ENCODE assay signal across 9 mouse cellular contexts in genomic region chr17:71127464-71128110, GRCm38 (mm10). TPM values are rescaled to one million over a fixed set of nuclear protein-coding genes. Genes with fewer than 3 reads are reported as not detected.
DNase-seq lines count a peak whose midpoint lies in the region; ATAC-seq lines count a peak whose summit lies in the region.
"Had no signal": no experiment of that assay in that cellular context is flagged by ENCODE, and none has a peak within 500 bp of the region (broad histone marks: within the 10 kb centered on the region; RNA-seq: fewer than 3 reads in every experiment).

No protein-coding gene starts in this region.

- H3K9me3 ChIP-seq in liver, embryonic 11.5 days (ENCODE audit: control insufficient read depth, low read length), result no peaks in the 10 kb centered on the region
- H3K9me3 ChIP-seq in midbrain, embryonic 15.5 days, result no peaks in the 10 kb centered on the region

- no peak overlapping the region for H3K9ac ChIP-seq in liver, embryonic 11.5 days (ENCODE audit: low read depth, low read length)
- H3K9ac ChIP-seq in midbrain, embryonic 15.5 days, result no peak overlapping the region

- H3K27me3 ChIP-seq in liver, embryonic 11.5 days (replicated peaks; ENCODE audit: control insufficient read depth, insufficient read depth, low read length), result no peaks in the 10 kb centered on the region
- no peaks in the 10 kb centered on the region for H3K27me3 ChIP-seq in midbrain, embryonic 15.5 days (replicated peaks)

- peaks cover 4% of the 10 kb centered on the region for H3K4me1 ChIP-seq in liver, embryonic 11.5 days (replicated peaks; ENCODE audit: control insufficient read depth, insufficient read depth, low read length)
- no peaks in the 10 kb centered on the region for H3K4me1 ChIP-seq in midbrain, embryonic 15.5 days

- peak; percentile 12 for DNase-seq in urinary bladder, postnatal 14 days (ENCODE audit: low spot score)
- DNase-seq in urinary bladder, postnatal 25 days (ENCODE audit: low spot score), result no peak
- DNase-seq in kidney, adult 18-20 months, result peak; percentile 37
- peak; percentile 30 for DNase-seq in liver, embryonic 11.5 days (ENCODE audit: low spot score)
- no peak for DNase-seq in neural tube, embryonic 10.5 days (ENCODE audit: extremely low spot score, low spot score)
- no peak for DNase-seq in cerebellum, postnatal 14 days
- no peak for DNase-seq in T-cell, adult 2 months (ENCODE audit: low spot score)

- no peaks in the 10 kb centered on the region for H3K36me3 ChIP-seq in liver, embryonic 11.5 days (ENCODE audit: control insufficient read depth, insufficient read depth, low read length)
- H3K36me3 ChIP-seq in midbrain, embryonic 15.5 days (replicated peaks), result no peaks in the 10 kb centered on the region

- 53% methylated on average over 7 of the region's 7 CpGs for WGBS in liver, embryonic 11.5 days
- WGBS in midbrain, embryonic 15.5 days, result 89% methylated on average over 7 of the region's 7 CpGs

- no peak overlapping the region for H3K4me3 ChIP-seq in liver, embryonic 11.5 days (ENCODE audit: low read depth, low read length)
- no peak overlapping the region for H3K4me3 ChIP-seq in midbrain, embryonic 15.5 days

- ATAC-seq in liver, embryonic 11.5 days (replicated peaks; ENCODE audit: low FRiP score), result no peak; the same call in 1 of the 2 replicates
- no peak for ATAC-seq in midbrain, embryonic 15.5 days (replicated peaks)
- ATAC-seq: forebrain, embryonic 16.5 days had no signal

- no peak overlapping the region for H3K27ac ChIP-seq in liver, embryonic 11.5 days (ENCODE audit: low read depth, low read length)
- H3K27ac ChIP-seq in midbrain, embryonic 15.5 days, result no peak overlapping the region

- no peak overlapping the region for H3K4me2 ChIP-seq in liver, embryonic 11.5 days
- H3K4me2 ChIP-seq in midbrain, embryonic 15.5 days, result no peak overlapping the region

RNA-seq across cellular contexts. Expression of gene Lpin2, which starts 54.8 kb away (rescaled TPM):
- 37.7 and 37.9 TPM in 2 replicates for polyA plus RNA-seq in liver, embryonic 11.5 days (2014; fragmentation: Nextera tagmentation; extraction: Ambion mirVana)
- polyA plus RNA-seq in midbrain, embryonic 15.5 days (2015; fragmentation: Nextera tagmentation; extraction: Ambion mirVana), result 44.2 and 47.6 TPM in 2 replicates

Comparison
In these comparisons a context has a peak if more than half of its experiments do, and no peak if none do; other contexts are left out.
1. DNase-seq: peak in urinary bladder, postnatal 14 days (single experiment), kidney, adult 18-20 months (single experiment) and liver, embryonic 11.5 days (single experiment); none in urinary bladder, postnatal 25 days (single experiment), neural tube, embryonic 10.5 days (single experiment), cerebellum, postnatal 14 days (0 of 2) and T-cell, adult 2 months (single experiment).